Mouse (Mus musculus) kidney, embryonic 16.5 days (tissue): ENCODE results near the gene Fkbp7. TPM values are rescaled to one million over a fixed set of nuclear protein-coding genes. Genes with fewer than 3 reads are reported as not detected.

Experiments used
- ATAC-seq: fragments of 200-750 bp; cut with Nextera tagmentation; 2 replicates; pipeline ENCODE4 v1.8.0; 2017; ENCODE audit warnings: moderate TSS enrichment; ENCODE audit not compliant: low FRiP score, low TSS enrichment
- H3K27ac ChIP-seq: fragments of 300-500 bp; sonication (generic); 2 replicates; pipeline ENCODE4 v1.5.1; 2014; ENCODE audit warnings: low read length
- H3K27me3 ChIP-seq: fragments of 300-500 bp; sonication (generic); 2 replicates; pipeline ENCODE4 v1.6.1; 2014; ENCODE audit warnings: low read length, control low read depth, mixed read lengths; ENCODE audit not compliant: insufficient read depth
- H3K36me3 ChIP-seq: fragments of 300-500 bp; sonication (generic); 2 replicates; pipeline ENCODE4 v1.6.1; 2014; ENCODE audit warnings: low read length, control low read depth, mixed read lengths; ENCODE audit not compliant: insufficient read depth
- H3K4me1 ChIP-seq: fragments of 300-500 bp; sonication (generic); 2 replicates; pipeline ENCODE4 v1.6.1; 2014; ENCODE audit warnings: low read length, control low read depth, mixed read lengths; ENCODE audit not compliant: insufficient read depth
- H3K4me2 ChIP-seq: fragments of 300-500 bp; sonication (generic); replicated peaks from 2 replicates; pipeline ENCODE4 v1.6.1; 2014; ENCODE audit warnings: low read depth, low read length
- H3K4me3 ChIP-seq: fragments of 300-500 bp; sonication (generic); 2 replicates; pipeline ENCODE4 v1.5.1; 2014; ENCODE audit warnings: mild to moderate bottlenecking, low read length
- H3K9ac ChIP-seq: fragments of 300-500 bp; sonication (generic); replicated peaks from 2 replicates; pipeline ENCODE4 v1.6.1; 2014; ENCODE audit warnings: low read length
- H3K9me3 ChIP-seq: fragments of 300-500 bp; sonication (generic); 2 replicates; pipeline ENCODE4 v1.6.1; 2016; ENCODE audit warnings: low read length, control low read depth
- WGBS: fragments of 180-500 bp; shearing (Covaris S2); extraction: QIAGEN DNeasy Blood & Tissue Kit; methylation state at CpG from one replicate; pipeline ENCODE4 v1.1.7; 2014; 5-methylcytosine and 5-hydroxymethylcytosine counted together
- polyA plus RNA-seq: library from polyadenylated mRNA; unstranded; fragments of >200 nt; fragmentation: Nextera tagmentation; extraction: Ambion mirVana; gene quantifications from 2 replicates; pipeline ENCODE4 v1.2.1, GENCODE M21; 2015

The Fkbp7 gene
- polyA plus RNA-seq, 1 experiment from 2014 or later: 60.7 TPM

GRCm38 (mm10) chr2:76618078-76618477 lies 54.8 kb downstream of the Fkbp7 start:
- 25% methylated on average over 1 of the region's 1 CpGs for WGBS
- H3K27ac ChIP-seq: no peak overlapping the region
- H3K27me3 ChIP-seq: no peaks in the 10 kb centered on the region
- no peaks in the 10 kb centered on the region for H3K9me3 ChIP-seq
- no peak overlapping the region for H3K4me2 ChIP-seq
- no peak overlapping the region for H3K9ac ChIP-seq
- H3K4me1 ChIP-seq: no peaks in the 10 kb centered on the region
- ATAC-seq: no peak
- H3K4me3 ChIP-seq: no peak overlapping the region
- H3K36me3 ChIP-seq: peaks cover 6% of the 10 kb centered on the region

Other genes starting within 250 kb of the Fkbp7 start
- gene Prkra, start 25.1 kb downstream of the Fkbp7 start, polyA plus RNA-seq: 78.9 and 80.6 TPM in 2 replicates
- gene Pjvk, start 24.6 kb downstream of the Fkbp7 start, polyA plus RNA-seq: 2.3 and 2.6 TPM in 2 replicates
- gene Plekha3, start 2.2 kb upstream of the Fkbp7 start, polyA plus RNA-seq: 3.6 and 4.0 TPM in 2 replicates